27 mouse cellular contexts compared by ENCODE assay signal in genomic region chr6:86588429-86588828, GRCm38 (mm10). TPM values are rescaled to one million over a fixed set of nuclear protein-coding genes. Genes with fewer than 3 reads are reported as not detected.
"Had no signal": no experiment of that assay in that cellular context is flagged by ENCODE, and none has a peak within 500 bp of the region (broad histone marks: within the 10 kb centered on the region; RNA-seq: fewer than 3 reads in every experiment).

No protein-coding gene starts in this region.

- H3K27me3 ChIP-seq: heart, embryonic 13.5 days; heart, embryonic 15.5 days; hindbrain, embryonic 13.5 days; hindbrain, embryonic 15.5 days; limb, embryonic 12.5 days had no signal

- H3K4me3 ChIP-seq: heart, adult 2 months; heart, embryonic 13.5 days; heart, embryonic 15.5 days; hindbrain, embryonic 13.5 days; hindbrain, embryonic 15.5 days; layer of hippocampus, adult 2 months; left cerebral cortex, adult 2 months; limb, embryonic 10.5 days; limb, embryonic 12.5 days had no signal

- H3K9me3 ChIP-seq: heart, embryonic 13.5 days; heart, embryonic 15.5 days; hindbrain, embryonic 13.5 days; hindbrain, embryonic 15.5 days; limb, embryonic 10.5 days had no signal

- H3K36me3 ChIP-seq: heart, embryonic 13.5 days; heart, embryonic 15.5 days; hindbrain, embryonic 13.5 days; hindbrain, embryonic 15.5 days; limb, embryonic 10.5 days; limb, embryonic 12.5 days had no signal

- DNase-seq: gastrocnemius, postnatal 14 days; gastrocnemius, postnatal 36 days; heart, adult 11 months; heart, adult 2 months; heart, postnatal 14 days; heart, postnatal 36 days; kidney, adult 18-20 months; kidney, adult 8-10 months; kidney, postnatal 10 days; kidney, postnatal 25 days; kidney, postnatal 4 days had no signal

- H3K4me2 ChIP-seq: heart, embryonic 11.5 days; heart, embryonic 13.5 days; heart, embryonic 15.5 days; hindbrain, embryonic 13.5 days; hindbrain, embryonic 15.5 days; limb, embryonic 12.5 days had no signal

- ATAC-seq: hindbrain, postnatal 0 days; inflammation-experienced regulatory T-cells, adult 6 months; intestine, embryonic 16.5 days had no signal

- H3K27ac ChIP-seq: heart, adult 2 months; heart, embryonic 13.5 days; heart, embryonic 15.5 days; hindbrain, embryonic 13.5 days; hindbrain, embryonic 15.5 days; hindbrain, postnatal 0 days; layer of hippocampus, adult 2 months; left cerebral cortex, adult 2 months; limb, embryonic 10.5 days; limb, embryonic 12.5 days; liver, embryonic 14.5 days had no signal

- H3K9ac ChIP-seq: heart, embryonic 13.5 days; heart, embryonic 15.5 days; hindbrain, embryonic 13.5 days; hindbrain, embryonic 15.5 days; limb, embryonic 12.5 days; liver, embryonic 14.5 days had no signal

RNA-seq across cellular contexts. Expression of gene Asprv1, which starts 39.5 kb away (rescaled TPM):
- total RNA-seq: gastrocnemius, adult 18-20 months; gastrocnemius, adult 8-10 months; gastrocnemius, postnatal 36 days; heart, postnatal 36 days; liver, adult 2 months had no signal
- polyA plus RNA-seq: heart, embryonic 11.5 days had no signal
